Mouse (Mus musculus) gastrocnemius, adult 8-10 months (tissue): ENCODE measurements around the gene Bsg. TPM values are rescaled to one million over a fixed set of nuclear protein-coding genes. Genes with fewer than 3 reads are reported as not detected.

Experiments
- total RNA-seq, 4 experiments: library from RNA; stranded (reverse); gene quantifications; 2 replicates each; pipeline ENCODE4 v1.2.4; 2022

The Bsg gene
- total RNA-seq, 4 experiments from 2014 or later = 524 to 920 (median 651) TPM

Other genes starting within 250 kb of the Bsg start
- gene Vmn2r83, start 235.8 kb upstream of the Bsg start, total RNA-seq = not detected
- gene Plpp2, start 170.7 kb upstream of the Bsg start, total RNA-seq = 1 to 10 TPM in 1 of 4 experiments, under 1 TPM in 3; 0.29 to 1.3 (median 0.50) TPM
- gene Mier2, start 149.3 kb upstream of the Bsg start, total RNA-seq = 10 to 100 TPM; 20.1 to 23.4 (median 21.2) TPM
- gene Theg, start 117.2 kb upstream of the Bsg start, total RNA-seq = not detected
- gene C2cd4c, start 90.5 kb upstream of the Bsg start, total RNA-seq = 1 to 10 TPM in 1 of 4 experiments, under 1 TPM in 3; 0.22 to 1.1 (median 0.68) TPM
- 10 to 100 TPM in 2 of 4 experiments, 1 to 10 TPM in 2; 5.4 to 13.0 (median 8.7) TPM for gene Shc2, start 66.6 kb upstream of the Bsg start, total RNA-seq
- gene Odf3l2, start 58.8 kb upstream of the Bsg start, total RNA-seq = 100 to 1,000 TPM in 1 of 4 experiments, 10 to 100 TPM in 3; 32.0 to 113 (median 56.6) TPM
- not detected for gene Madcam1, start 39.9 kb upstream of the Bsg start, total RNA-seq
- gene Tpgs1, start 35.1 kb upstream of the Bsg start, total RNA-seq = 10 to 100 TPM; 17.6 to 21.1 (median 20.1) TPM
- gene Cdc34, start 22.3 kb upstream of the Bsg start, total RNA-seq = 100 to 1,000 TPM; 381 to 451 (median 390) TPM
- gene Gzmm, start 15.5 kb upstream of the Bsg start, total RNA-seq = 10 to 100 TPM in 3 of 4 experiments, 1 to 10 TPM in 1; 9.9 to 15.9 (median 10.2) TPM
- under 1 TPM; 0.39 to 0.86 (median 0.73) TPM for gene Hcn2, start 12.1 kb downstream of the Bsg start, total RNA-seq
- 10 to 100 TPM; 34.1 to 47.2 (median 38.3) TPM for gene Polrmt, start 42.1 kb downstream of the Bsg start, total RNA-seq
- gene Fgf22, start 50.6 kb downstream of the Bsg start, total RNA-seq = not detected
- 10 to 100 TPM; 51.9 to 80.5 (median 53.3) TPM for gene Rnf126, start 62.5 kb downstream of the Bsg start, total RNA-seq
- gene Fstl3, start 72.8 kb downstream of the Bsg start, total RNA-seq = 1 to 10 TPM in 2 of 4 experiments, under 1 TPM in 2; 0.73 to 1.2 (median 1.1) TPM
- gene Prss57, start 86.5 kb downstream of the Bsg start, total RNA-seq = not detected
- 10 to 100 TPM in 3 of 4 experiments, 1 to 10 TPM in 1; 6.8 to 12.3 (median 11.2) TPM for gene Palm, start 89.1 kb downstream of the Bsg start, total RNA-seq
- gene Misp, start 116.5 kb downstream of the Bsg start, total RNA-seq = not detected
- 10 to 100 TPM; 11.8 to 19.3 (median 14.8) TPM for gene Ptbp1, start 149.9 kb downstream of the Bsg start, total RNA-seq
- gene Prtn3, start 170.0 kb downstream of the Bsg start, total RNA-seq = not detected
- under 1 TPM in 1 of 4 experiments, not detected in 3; 0.40 TPM for gene Plppr3, start 170.1 kb downstream of the Bsg start, total RNA-seq
- not detected for gene Elane, start 181.8 kb downstream of the Bsg start, total RNA-seq
- 100 to 1,000 TPM in 1 of 4 experiments, 10 to 100 TPM in 3; 10.7 to 257 (median 39.5) TPM for gene Cfd, start 186.4 kb downstream of the Bsg start, total RNA-seq
- 10 to 100 TPM; 30.8 to 37.1 (median 32.9) TPM for gene Med16, start 204.4 kb downstream of the Bsg start, total RNA-seq
- not detected for gene Gm26602, start 206.4 kb downstream of the Bsg start, total RNA-seq
- gene Kiss1r, start 212.5 kb downstream of the Bsg start, total RNA-seq = under 1 TPM; 0.13 to 0.36 (median 0.22) TPM
- 100 to 1,000 TPM; 124 to 137 (median 129) TPM for gene R3hdm4, start 216.7 kb downstream of the Bsg start, total RNA-seq
- gene Arid3a, start 222.6 kb downstream of the Bsg start, total RNA-seq = 1 to 10 TPM; 1.5 to 2.3 (median 2.1) TPM